Mouse (Mus musculus) stomach, embryonic 16.5 days (tissue): Measurements from ENCODE around the gene Bmp4. TPM values are rescaled to one million over a fixed set of nuclear protein-coding genes. Genes with fewer than 3 reads are reported as not detected.

Experiments
- ATAC-seq: fragments of 200-750 bp; cut with Nextera tagmentation; 2 replicates; pipeline ENCODE4 v1.8.0; 2017; ENCODE audit warnings: moderate number of reproducible peaks, moderate TSS enrichment; ENCODE audit not compliant: insufficient read depth, low FRiP score
- H3K27ac ChIP-seq: fragments of 300-500 bp; sonication (generic); 2 replicates; pipeline ENCODE4 v1.5.1; 2014; ENCODE audit warnings: low read length
- H3K27me3 ChIP-seq: fragments of 300-500 bp; sonication (generic); 2 replicates; pipeline ENCODE4 v1.6.1; 2014; ENCODE audit warnings: low read length, control low read depth, mixed read lengths; ENCODE audit not compliant: control insufficient read depth, insufficient read depth
- H3K36me3 ChIP-seq: fragments of 300-500 bp; sonication (generic); 2 replicates; pipeline ENCODE4 v1.6.1; 2014; ENCODE audit warnings: low read length; ENCODE audit not compliant: control insufficient read depth, insufficient read depth
- H3K4me1 ChIP-seq: fragments of 300-500 bp; sonication (generic); 2 replicates; pipeline ENCODE4 v1.6.1; 2014; ENCODE audit warnings: low read length, control low read depth, mixed read lengths; ENCODE audit not compliant: control insufficient read depth, insufficient read depth
- H3K4me2 ChIP-seq: fragments of 300-500 bp; sonication (generic); 2 replicates; pipeline ENCODE4 v1.6.1; 2014; ENCODE audit warnings: low read depth, low read length, mixed read lengths
- H3K4me3 ChIP-seq: fragments of 300-500 bp; sonication (generic); replicated peaks from 2 replicates; pipeline ENCODE4 v1.5.1; 2014; ENCODE audit warnings: mild to moderate bottlenecking, low read length
- H3K9ac ChIP-seq: fragments of 300-500 bp; sonication (generic); 2 replicates; pipeline ENCODE4 v1.6.1; 2014; ENCODE audit warnings: low read length
- H3K9me3 ChIP-seq: fragments of 300-500 bp; sonication (generic); replicated peaks from 2 replicates; pipeline ENCODE4 v1.6.1; 2016; ENCODE audit warnings: low read length, control low read depth; ENCODE audit not compliant: control insufficient read depth
- WGBS: fragments of 180-500 bp; shearing (Covaris S2); extraction: QIAGEN DNeasy Blood & Tissue Kit; methylation state at CpG from one replicate; pipeline ENCODE4 v1.1.7; 2014; 5-methylcytosine and 5-hydroxymethylcytosine counted together
- polyA plus RNA-seq: library from polyadenylated mRNA; unstranded; fragments of >200 nt; fragmentation: Nextera tagmentation; extraction: Ambion mirVana; gene quantifications from 2 replicates; pipeline ENCODE4 v1.2.1, GENCODE M21; 2015

Bmp4 gene
- polyA plus RNA-seq, 1 experiment from 2014 or later, result 50.0 TPM

- Histone ChIP-seq H3K4me2 (no peak overlapping the region), H3K36me3 (no peaks in the 10 kb centered on the region), H3K9ac (no peak overlapping the region), H3K4me1 (no peaks in the 10 kb centered on the region), H3K27me3 (no peaks in the 10 kb centered on the region), H3K4me3 (no peak overlapping the region), H3K27ac (no peak overlapping the region), H3K9me3 (0 out of 2 replicates have a peak, but pooled peaks cover 7% of the 10 kb centered on the region)
- WGBS, result 77% methylated on average over 7 of the region's 7 CpGs
- ATAC-seq, result no peak
Measured at GRCm38 (mm10) chr14:46412497-46413000, 22.1 kb upstream of the Bmp4 start.

GRCm38 (mm10) chr14:46410557-46411120, 20.2 kb upstream of the Bmp4 start:
- no peak for ATAC-seq
- 54% methylated on average over 4 of the region's 4 CpGs for WGBS
- H3K9me3 ChIP-seq, result 0 out of 2 replicates have a peak, but pooled peaks cover 7% of the 10 kb centered on the region
- H3K9ac ChIP-seq, result no peak overlapping the region
- no peak overlapping the region for H3K4me2 ChIP-seq
- H3K27me3 ChIP-seq, result no peaks in the 10 kb centered on the region
- no peak overlapping the region for H3K4me3 ChIP-seq
- no peaks in the 10 kb centered on the region for H3K4me1 ChIP-seq
- no peaks in the 10 kb centered on the region for H3K36me3 ChIP-seq
- H3K27ac ChIP-seq, result no peak overlapping the region

- Histone ChIP-seq H3K9me3 (no peaks in the 10 kb centered on the region), H3K4me2 (no peak overlapping the region), H3K9ac (no peak overlapping the region), H3K27ac (no peak overlapping the region), H3K4me1 (no peaks in the 10 kb centered on the region), H3K36me3 (no peaks in the 10 kb centered on the region), H3K4me3 (no peak overlapping the region), H3K27me3 (no peaks in the 10 kb centered on the region)
- WGBS, result 67% methylated on average over 10 of the region's 10 CpGs
- ATAC-seq, result no peak
Measured at GRCm38 (mm10) chr14:46409016-46409415, 18.5 kb upstream of the Bmp4 start.

- no peak overlapping the region for H3K27ac ChIP-seq
- WGBS, result 69% methylated on average over 3 of the region's 3 CpGs
- no peak for ATAC-seq
- no peak overlapping the region for H3K4me2 ChIP-seq
- H3K4me1 ChIP-seq, result no peaks in the 10 kb centered on the region
- no peaks in the 10 kb centered on the region for H3K9me3 ChIP-seq
- no peak overlapping the region for H3K9ac ChIP-seq
- no peak overlapping the region for H3K4me3 ChIP-seq
- no peaks in the 10 kb centered on the region for H3K36me3 ChIP-seq
- H3K27me3 ChIP-seq, result no peaks in the 10 kb centered on the region
Measured at GRCm38 (mm10) chr14:46408319-46408718, 17.9 kb upstream of the Bmp4 start.

GRCm38 (mm10) chr14:46399925-46400324, 9.5 kb upstream of the Bmp4 start:
- 69% methylated on average over 2 of the region's 2 CpGs for WGBS
- no peak for ATAC-seq
- Histone ChIP-seq H3K9ac (no peak overlapping the region), H3K9me3 (no peaks in the 10 kb centered on the region), H3K4me1 (no peaks in the 10 kb centered on the region), H3K27me3 (peaks cover 11% of the 10 kb centered on the region), H3K4me2 (no peak overlapping the region), H3K27ac (no peak overlapping the region), H3K4me3 (no peak overlapping the region), H3K36me3 (no peaks in the 10 kb centered on the region)

- H3K9ac ChIP-seq, result 0 out of 2 replicates have a peak overlapping the region, but pooled peaks have one; percentile 28
- peaks cover 11% of the 10 kb centered on the region for H3K27me3 ChIP-seq
- WGBS, result 9% methylated on average over 27 of the region's 27 CpGs
Measured at GRCm38 (mm10) chr14:46398091-46398695, 7.7 kb upstream of the Bmp4 start.

GRCm38 (mm10) chr14:46391621-46392170, 1.2 kb upstream of the Bmp4 start:
- no peak overlapping the region for H3K4me3 ChIP-seq
- 44% methylated on average over 6 of the region's 6 CpGs for WGBS
- H3K27me3 ChIP-seq, result peaks cover 16% of the 10 kb centered on the region
- H3K4me2 ChIP-seq, result no peak overlapping the region
- no peaks in the 10 kb centered on the region for H3K9me3 ChIP-seq
- H3K9ac ChIP-seq, result no peak overlapping the region
- H3K4me1 ChIP-seq, result peaks cover 8% of the 10 kb centered on the region; the same call in 1 of the 2 replicates
- ATAC-seq, result no peak
- H3K27ac ChIP-seq, result no peak overlapping the region
- H3K36me3 ChIP-seq, result no peaks in the 10 kb centered on the region

More at GRCm38 (mm10) chr14:46398091-46398695, 7.7 kb upstream of the Bmp4 start:
- peak overlapping the region; percentile 20 for H3K4me3 ChIP-seq
- no peaks in the 10 kb centered on the region for H3K4me1 ChIP-seq
- no peaks in the 10 kb centered on the region for H3K36me3 ChIP-seq
- ATAC-seq, result peak; percentile 68
- H3K4me2 ChIP-seq, result peak overlapping the region; percentile 46
- no peak overlapping the region for H3K27ac ChIP-seq
- no peaks in the 10 kb centered on the region for H3K9me3 ChIP-seq

- H3K4me2 ChIP-seq, result peak overlapping the region; percentile 63
- peaks cover 8% of the 10 kb centered on the region; the same call in 1 of the 2 replicates for H3K4me1 ChIP-seq
- H3K36me3 ChIP-seq, result no peaks in the 10 kb centered on the region
- no peaks in the 10 kb centered on the region for H3K9me3 ChIP-seq
- H3K4me3 ChIP-seq, result peak overlapping the region; percentile 66
- ATAC-seq, result no peak
- peaks cover 16% of the 10 kb centered on the region for H3K27me3 ChIP-seq
- WGBS, result 5% methylated on average over 24 of the region's 24 CpGs
- peak overlapping the region; percentile 75 for H3K9ac ChIP-seq
- peak overlapping the region; percentile 76 for H3K27ac ChIP-seq
Measured at GRCm38 (mm10) chr14:46389438-46390248, 826 bp downstream of the Bmp4 start.
